Mouse (Mus musculus): Measurements from ENCODE around the gene Lpar6.

- TF ChIP-seq CTCF (IDR thresholded peaks at IDR 0.05; ENCODE audit: extremely low read depth, insufficient read length, insufficient replicate concordance, low read depth, low read length) (no peak), POLR2A (IDR thresholded peaks at IDR 0.05; ENCODE audit: low read depth, low read length) (no peak)
These were observed 26.2 kb upstream of the Lpar6 start for GRCm38 (mm10) chr14:73211477-73211876.
